Mouse (Mus musculus): ENCODE measurements around the gene Thbs3.
A peak's percentile ranks its signal among the peaks of the same experiment; 100 is the strongest.

Gene Thbs3

GRCm38 (mm10) chr3:89250435-89251040 is 35.6 kb downstream of the Thbs3 start:
- no peak for DNase-seq (ENCODE audit: low spot score in 2 of 2)

- DNase-seq (ENCODE audit: low spot score in 2 of 2), result no peak
Measured at GRCm38 (mm10) chr3:89251365-89251895, 36.5 kb downstream of the Thbs3 start.

- no peak for DNase-seq (ENCODE audit: low spot score in 2 of 2)
Measured at GRCm38 (mm10) chr3:89254994-89255393, 40.0 kb downstream of the Thbs3 start.

- no peak for DNase-seq (ENCODE audit: low spot score in 2 of 2)
Measured at GRCm38 (mm10) chr3:89256177-89256576, 41.2 kb downstream of the Thbs3 start.

- no peak for DNase-seq (ENCODE audit: low spot score in 2 of 2)
Measured at GRCm38 (mm10) chr3:89259076-89259475, 44.1 kb downstream of the Thbs3 start, which contains the start of gene Dpm3. Gene Dpm3, plus strand, starts transcription at chr3:89259358.

- no peak for DNase-seq (ENCODE audit: low spot score in 2 of 2)
Measured at GRCm38 (mm10) chr3:89260211-89260610, 45.2 kb downstream of the Thbs3 start.

GRCm38 (mm10) chr3:89262417-89262816 is 47.4 kb downstream of the Thbs3 start:
- DNase-seq (ENCODE audit: low spot score in 2 of 2), result no peak

GRCm38 (mm10) chr3:89266439-89266893 is 51.5 kb downstream of the Thbs3 start:
- DNase-seq (ENCODE audit: low spot score in 2 of 2), result peak; percentile 75 to 78

- DNase-seq (ENCODE audit: low spot score in 2 of 2), result no peak
Measured at GRCm38 (mm10) chr3:89268916-89269315, 53.9 kb downstream of the Thbs3 start.

GRCm38 (mm10) chr3:89270051-89270755 is 55.2 kb downstream of the Thbs3 start, which contains the start of gene Slc50a1:
Gene Slc50a1, minus strand, starts transcription at chr3:89270570.
- DNase-seq (ENCODE audit: low spot score in 2 of 2), result peak; percentile 73 to 77

- DNase-seq (ENCODE audit: low spot score in 2 of 2), result peak; percentile 73 to 76
Measured at GRCm38 (mm10) chr3:89270891-89271290, 55.9 kb downstream of the Thbs3 start.

- no peak for DNase-seq (ENCODE audit: low spot score in 2 of 2)
Measured at GRCm38 (mm10) chr3:89271760-89272159, 56.8 kb downstream of the Thbs3 start.

GRCm38 (mm10) chr3:89276061-89276460 is 61.1 kb downstream of the Thbs3 start:
- DNase-seq (ENCODE audit: low spot score in 2 of 2), result no peak
